Mouse (Mus musculus) ES-E14 (cell line): Measurements from ENCODE around the gene Ranbp10.

Source experiments
- CHD2 ChIP-seq: IDR thresholded peaks from 2 replicates; pipeline ENCODE4 v1.6.1; 2014; ENCODE audit warnings: mild to moderate bottlenecking, low read depth, low read length, inconsistent platforms
- HCFC1 ChIP-seq: IDR thresholded peaks from 2 replicates; pipeline ENCODE4 v1.6.1; 2012; ENCODE audit warnings: low read length, inconsistent platforms, borderline replicate concordance; ENCODE audit not compliant: insufficient read depth
- MAFK ChIP-seq: IDR thresholded peaks from 2 replicates; pipeline ENCODE4 v1.6.1; 2014; ENCODE audit warnings: mild to moderate bottlenecking, low read depth, low read length, inconsistent platforms; ENCODE audit not compliant: insufficient read depth

- TF ChIP-seq CHD2, result no peak
- TF ChIP-seq HCFC1, result no peak
- TF ChIP-seq MAFK, result no peak
Observed at GRCm38 (mm10) chr8:105750606-105751005, 76.5 kb downstream of the Ranbp10 start.
